Mouse (Mus musculus): ENCODE data around the gene 4930402H24Rik. TPM values are rescaled to one million over a fixed set of nuclear protein-coding genes. Genes with fewer than 3 reads are reported as not detected.
A peak's percentile ranks its signal among the peaks of the same experiment; 100 is the strongest.

4930402H24Rik gene
- total RNA-seq, 1 experiment from 2014 or later = 16.4 TPM

DNA sequence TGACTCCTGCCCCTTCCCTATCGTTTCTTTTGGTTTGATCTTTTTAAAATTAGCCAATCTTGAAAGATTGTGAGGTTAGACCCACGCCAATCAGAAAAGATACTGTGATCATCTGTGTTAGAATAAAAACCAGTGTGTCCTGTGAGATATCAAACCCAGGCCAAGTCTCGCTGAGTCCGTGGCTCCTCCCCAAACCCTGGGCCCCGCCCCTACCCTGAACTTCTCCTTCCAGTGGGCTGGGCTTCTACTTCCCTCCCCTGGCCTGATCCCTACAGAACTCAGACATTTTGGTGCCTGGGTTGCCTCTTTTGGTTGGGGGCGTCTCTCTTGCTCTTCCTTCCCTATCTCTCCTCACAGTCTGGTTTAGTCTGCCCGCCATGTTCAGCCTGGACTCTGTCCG is 155.8 kb downstream of the 4930402H24Rik start:
- peak; percentile 93 for ATAC-seq (replicated peaks; ENCODE audit: low read depth, poor library complexity, severe bottlenecking)

DNA sequence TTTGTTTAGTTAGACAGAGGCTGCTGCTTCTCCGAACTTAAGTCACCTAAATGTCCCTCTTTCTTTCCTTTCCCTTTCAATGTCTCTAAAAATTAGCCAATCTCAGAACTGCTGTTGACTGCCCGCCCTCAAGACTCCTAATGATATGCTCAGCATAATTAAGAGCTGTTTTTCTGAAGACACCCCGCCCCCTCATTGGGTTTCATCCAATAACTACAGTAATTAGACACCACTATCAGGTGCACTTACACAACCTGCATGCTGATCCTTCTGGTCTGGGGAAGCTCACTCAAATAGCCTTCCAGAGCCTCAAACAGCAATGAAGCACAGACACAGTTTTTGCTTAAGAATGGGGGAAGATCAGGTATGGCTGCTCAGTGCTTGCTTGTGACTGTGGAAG is 156.5 kb downstream of the 4930402H24Rik start:
- no peak for ATAC-seq (replicated peaks; ENCODE audit: low read depth, poor library complexity, severe bottlenecking)

DNA sequence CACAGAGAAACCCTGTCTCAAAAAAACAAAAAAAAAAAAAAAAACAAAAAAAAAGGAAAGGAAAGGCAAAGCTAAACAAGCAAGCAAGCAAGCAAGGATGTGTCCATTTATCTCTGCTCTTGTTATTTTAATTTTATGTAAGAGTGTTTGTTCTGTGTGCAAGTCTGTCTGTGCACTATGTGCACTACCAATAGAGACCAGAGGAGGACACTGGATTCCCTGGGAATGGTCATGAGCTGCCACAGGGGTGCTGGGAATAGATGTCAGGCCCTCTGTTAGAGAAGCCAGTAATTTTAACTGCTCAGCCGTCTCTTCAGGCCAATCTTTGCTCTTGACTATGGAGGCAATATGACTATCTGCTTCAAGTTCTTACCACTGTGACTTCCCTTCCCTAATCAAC is 162.6 kb downstream of the 4930402H24Rik start:
- no peak for ATAC-seq (replicated peaks; ENCODE audit: low read depth, poor library complexity, severe bottlenecking)

DNA sequence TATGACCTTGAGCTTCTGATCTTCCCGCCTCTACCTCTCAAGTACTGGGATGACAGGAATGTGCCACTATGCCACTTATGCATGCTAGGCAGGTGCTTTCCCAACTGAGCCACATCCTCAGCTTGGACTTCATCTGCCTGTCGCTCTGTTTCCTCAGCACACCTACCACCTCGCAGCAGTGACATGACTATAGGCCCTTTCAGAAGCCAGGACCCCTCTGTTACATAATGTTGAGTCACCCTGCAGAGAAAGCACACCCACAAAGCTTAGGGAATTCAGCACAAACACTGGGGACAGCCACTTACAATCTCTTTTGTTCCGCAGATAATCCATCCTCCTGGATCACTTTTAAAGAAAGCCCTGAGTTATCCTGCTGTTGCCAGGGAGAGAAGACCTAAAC is 166.1 kb downstream of the 4930402H24Rik start:
- ATAC-seq (replicated peaks; ENCODE audit: low read depth, poor library complexity, severe bottlenecking) = no peak

DNA sequence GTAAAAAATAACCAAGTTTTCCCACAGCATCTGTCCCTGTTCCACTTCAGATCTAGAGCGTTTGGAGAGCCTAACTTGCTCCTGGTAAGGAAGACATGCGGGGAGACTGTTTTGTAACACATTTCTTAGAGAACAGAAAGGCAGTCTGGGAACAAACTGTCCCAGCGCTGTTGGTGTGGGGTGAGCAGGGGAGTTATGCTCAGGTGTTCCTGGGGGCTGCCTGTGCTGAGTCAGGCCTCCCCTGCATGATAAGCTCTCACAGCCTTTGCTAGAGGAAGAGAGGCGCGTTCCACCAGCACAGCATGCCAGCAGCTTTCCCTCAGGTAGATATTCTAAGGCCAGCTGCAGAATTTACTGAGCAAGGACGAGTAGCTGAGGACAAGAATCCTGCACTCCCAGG is 168.2 kb downstream of the 4930402H24Rik start:
- ATAC-seq (replicated peaks; ENCODE audit: low read depth, poor library complexity, severe bottlenecking) = no peak

DNA sequence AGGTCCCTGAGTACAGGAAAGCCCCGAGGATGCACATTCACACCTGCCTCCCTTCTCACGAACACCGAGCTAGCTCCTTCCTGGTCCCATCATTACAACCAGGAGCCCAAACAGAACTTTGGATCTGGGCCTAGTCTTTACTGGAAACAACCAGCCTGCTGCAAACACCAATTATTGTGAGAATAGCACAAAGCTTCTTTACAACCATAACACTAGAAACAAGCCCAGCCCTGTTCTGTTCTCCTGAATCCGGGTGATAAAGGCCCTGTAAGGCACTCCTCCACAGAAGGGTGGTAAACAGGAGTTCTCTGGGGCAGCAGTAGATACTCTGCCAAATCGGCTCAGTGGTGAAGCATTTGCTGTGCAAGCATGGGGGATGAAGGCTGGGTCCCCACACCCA is 170.9 kb downstream of the 4930402H24Rik start:
- no peak for ATAC-seq (replicated peaks; ENCODE audit: low read depth, poor library complexity, severe bottlenecking)

DNA sequence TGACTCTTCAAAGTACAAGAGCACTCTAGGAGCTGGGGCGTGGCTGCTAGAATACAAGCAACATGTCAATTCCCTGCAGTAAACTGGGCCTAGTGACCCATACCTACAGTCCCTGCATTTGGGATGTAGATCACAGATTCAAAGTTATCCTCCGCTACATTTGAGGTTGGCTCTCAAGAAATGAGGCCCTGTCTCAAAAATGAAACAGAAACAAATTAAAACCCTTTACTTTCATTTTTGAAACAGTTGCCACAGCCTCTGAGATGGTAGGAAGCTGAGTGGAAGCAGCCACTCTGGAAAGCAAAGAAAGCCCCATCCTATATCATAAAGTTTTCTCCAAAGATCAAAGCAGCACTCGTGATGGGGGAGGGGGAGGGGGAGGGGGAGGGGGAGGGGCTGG is 172.8 kb downstream of the 4930402H24Rik start:
- ATAC-seq (replicated peaks; ENCODE audit: low read depth, poor library complexity, severe bottlenecking) = no peak

DNA sequence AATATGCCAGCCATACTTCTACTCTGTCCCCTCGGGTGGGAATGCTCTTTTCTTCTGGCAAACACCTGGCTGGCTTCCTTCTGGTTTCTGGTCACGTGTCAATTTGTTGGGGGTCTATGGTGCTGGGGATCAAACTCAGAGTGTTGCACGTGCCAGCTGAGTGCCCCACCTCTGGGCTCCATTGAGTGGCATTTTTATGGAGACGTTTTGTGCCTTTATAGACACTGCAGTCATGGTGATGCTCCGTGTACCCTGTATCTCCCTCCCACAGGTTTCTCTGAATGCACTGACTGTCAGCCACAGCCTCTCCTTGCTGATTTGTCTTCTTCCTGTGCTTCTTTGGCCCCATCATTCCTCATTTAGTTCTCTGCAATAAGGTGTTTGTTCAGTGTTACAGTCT is 174.4 kb downstream of the 4930402H24Rik start:
- ATAC-seq (replicated peaks; ENCODE audit: low read depth, poor library complexity, severe bottlenecking) = no peak

DNA sequence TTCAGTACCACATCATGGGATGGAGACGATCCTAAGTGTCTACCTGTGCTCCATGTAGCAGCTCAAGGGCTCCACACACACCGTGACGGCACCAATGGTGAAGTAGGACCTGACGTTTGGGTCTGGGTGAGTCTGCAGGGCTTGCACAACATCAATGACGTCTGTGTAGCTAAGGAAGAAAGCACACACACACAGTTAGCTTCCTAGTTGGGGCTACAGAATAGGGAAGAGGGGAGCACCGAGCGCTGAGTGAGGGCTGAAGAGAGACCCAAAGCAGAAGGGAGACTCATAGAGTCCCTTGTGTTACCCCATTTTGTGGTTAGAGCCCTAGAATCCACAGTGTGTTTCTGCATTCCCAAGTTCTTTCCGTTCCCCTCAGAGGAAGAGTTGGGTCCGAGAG is 175.5 kb downstream of the 4930402H24Rik start:
- peak; percentile 67 for ATAC-seq (replicated peaks; ENCODE audit: low read depth, poor library complexity, severe bottlenecking)

DNA sequence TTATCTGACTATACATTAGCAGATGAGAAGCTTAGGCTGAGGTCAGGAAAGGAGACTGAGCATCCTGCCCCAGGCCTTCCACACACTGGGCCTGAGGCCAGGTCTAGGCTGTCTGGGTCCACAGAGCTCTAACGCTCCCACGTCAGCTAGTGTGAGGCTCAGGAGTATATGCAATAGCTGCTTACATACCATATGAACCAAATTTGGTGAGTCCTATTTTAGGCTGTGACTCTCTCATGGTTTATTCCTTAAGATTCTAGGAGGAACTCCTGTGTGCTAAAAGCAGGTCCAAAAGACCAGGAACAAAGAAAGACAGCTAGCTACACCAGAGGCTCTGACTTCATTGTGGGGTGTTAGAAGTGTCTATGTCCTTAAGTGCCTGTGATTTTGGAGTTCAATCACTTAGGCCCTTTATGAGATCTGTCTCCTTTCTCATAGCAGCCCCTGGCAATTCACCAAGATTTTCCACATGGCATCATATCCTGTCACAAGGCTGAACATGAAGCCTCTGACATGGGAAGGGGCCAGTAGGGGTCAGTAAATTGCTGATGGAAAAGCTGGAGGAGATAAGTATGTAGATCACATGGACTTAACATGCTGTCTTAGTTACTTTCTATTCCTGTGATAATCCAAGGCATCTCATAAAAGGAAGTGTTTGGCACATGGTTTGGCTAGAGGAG is 177.2 kb downstream of the 4930402H24Rik start:
- ATAC-seq (replicated peaks; ENCODE audit: low read depth, poor library complexity, severe bottlenecking) = no peak

DNA sequence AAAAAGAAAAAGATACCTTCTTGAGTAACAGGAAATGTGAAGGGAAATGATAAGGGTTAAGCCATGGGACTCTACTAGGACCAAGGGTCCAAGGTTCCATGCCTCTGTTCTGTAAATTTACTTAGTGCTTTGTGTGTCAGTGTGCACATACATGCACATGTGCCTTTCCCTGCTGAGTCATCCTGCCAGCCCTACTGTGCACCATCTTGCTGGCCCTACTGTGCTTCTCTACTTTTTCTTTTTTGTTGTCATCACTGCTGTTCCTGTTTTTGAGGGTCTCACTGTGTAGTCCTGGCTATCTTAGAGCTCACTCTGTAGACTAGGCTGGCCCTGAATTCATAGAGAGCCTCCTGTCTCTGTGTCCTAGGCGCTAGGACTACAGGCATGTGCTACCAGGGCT is 178.5 kb downstream of the 4930402H24Rik start:
- no peak for ATAC-seq (replicated peaks; ENCODE audit: low read depth, poor library complexity, severe bottlenecking)

DNA sequence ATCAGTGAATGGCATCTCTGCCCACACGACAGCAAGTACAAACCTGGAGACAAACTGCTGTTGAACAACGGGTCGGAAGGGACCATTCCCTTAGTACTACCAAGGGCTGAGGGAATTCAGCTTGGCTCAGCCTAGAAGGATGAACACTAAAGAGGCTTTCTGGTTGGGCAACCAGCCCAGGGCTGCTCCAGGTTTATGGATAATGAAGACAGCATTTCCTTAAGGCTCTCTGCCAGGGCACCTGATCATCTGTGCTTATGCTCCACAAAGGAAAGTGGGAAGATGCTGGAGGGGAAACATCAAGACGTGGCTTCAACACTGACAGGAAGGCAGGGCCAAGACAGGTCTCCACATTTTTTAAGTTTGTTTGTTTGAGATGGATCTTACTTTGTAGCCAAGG is 181.8 kb downstream of the 4930402H24Rik start:
- no peak for ATAC-seq (replicated peaks; ENCODE audit: low read depth, poor library complexity, severe bottlenecking)

DNA sequence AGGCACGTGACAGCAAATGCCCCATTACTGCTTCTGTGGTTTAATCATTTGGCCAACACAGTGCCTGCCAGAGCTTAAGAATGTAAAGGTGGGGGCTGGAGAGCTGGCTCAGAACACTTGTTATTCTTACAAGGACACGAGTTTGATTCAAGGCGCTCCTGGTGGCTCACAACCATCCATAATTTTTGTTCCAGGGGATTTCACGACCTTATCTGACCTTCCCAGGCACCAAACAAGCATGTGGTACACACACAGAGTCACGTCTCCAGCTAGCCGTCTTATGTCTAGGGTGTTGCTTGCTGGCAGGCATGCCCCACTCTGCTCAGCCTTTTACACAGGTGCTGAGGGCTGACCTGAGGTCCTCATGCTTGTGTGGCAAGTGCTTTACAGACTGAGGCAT is 188.3 kb downstream of the 4930402H24Rik start:
- no peak for ATAC-seq (replicated peaks; ENCODE audit: low read depth, poor library complexity, severe bottlenecking)

DNA sequence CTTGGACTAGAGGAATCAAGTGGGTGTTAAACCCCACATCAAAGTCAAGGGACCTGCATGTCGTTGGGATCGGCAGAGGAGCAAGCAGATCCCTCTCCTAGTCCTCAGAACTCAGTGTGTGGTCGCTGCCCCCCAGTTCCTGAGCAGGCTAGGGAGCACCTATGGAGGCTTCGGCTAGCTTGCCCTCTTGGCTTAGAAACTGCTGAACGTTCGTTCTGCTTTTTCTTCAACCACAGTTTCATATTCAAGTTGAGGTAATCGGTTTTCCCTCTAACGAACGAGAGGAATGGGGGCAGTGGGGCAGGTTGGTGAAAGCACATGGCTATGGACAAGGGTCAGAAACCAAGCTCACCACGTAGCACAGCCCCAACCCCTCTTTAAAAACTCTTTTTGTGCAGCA is 199.1 kb downstream of the 4930402H24Rik start:
- peak; percentile 46 for ATAC-seq (replicated peaks; ENCODE audit: low read depth, poor library complexity, severe bottlenecking)

DNA sequence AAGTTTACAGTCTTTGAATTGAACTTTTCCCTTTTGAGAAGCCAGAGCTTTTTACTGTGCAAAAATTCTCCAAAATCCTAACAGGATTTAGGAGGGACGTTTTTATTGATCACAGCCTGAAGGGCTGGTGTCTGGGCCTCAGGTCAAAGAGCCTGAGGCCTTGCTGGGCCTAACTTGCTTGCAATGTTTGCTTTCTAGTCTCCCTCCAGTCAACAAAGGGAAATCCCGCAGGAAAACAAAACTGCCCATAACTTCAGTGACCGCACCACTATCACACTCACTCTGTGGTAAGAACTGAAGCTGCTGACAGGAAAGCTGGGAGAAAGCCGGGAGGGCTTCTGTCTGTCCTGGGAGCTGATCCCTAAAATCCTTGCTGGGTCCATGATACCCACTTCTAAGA is 199.6 kb downstream of the 4930402H24Rik start:
- ATAC-seq (replicated peaks; ENCODE audit: low read depth, poor library complexity, severe bottlenecking) = no peak

DNA sequence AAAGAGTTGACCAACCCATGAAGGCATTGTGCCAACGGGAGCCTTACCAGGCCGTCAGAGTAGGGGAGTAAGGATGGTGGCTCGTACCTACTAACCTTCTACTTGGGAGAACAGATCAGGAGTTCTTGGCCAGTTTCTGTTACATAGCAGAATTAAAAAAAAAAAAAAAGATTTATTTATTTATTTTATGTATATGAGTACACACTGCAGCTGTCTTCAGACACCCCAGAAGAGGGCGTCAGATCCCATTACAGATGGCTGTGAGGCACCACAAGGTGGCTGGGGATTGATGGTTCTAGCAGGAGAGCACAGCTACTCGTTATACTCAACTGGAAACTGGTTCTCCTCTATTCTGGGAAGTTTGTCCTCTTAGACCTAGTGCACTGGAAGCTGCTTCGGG is 201.0 kb downstream of the 4930402H24Rik start:
- no peak for ATAC-seq (replicated peaks; ENCODE audit: low read depth, poor library complexity, severe bottlenecking)

DNA sequence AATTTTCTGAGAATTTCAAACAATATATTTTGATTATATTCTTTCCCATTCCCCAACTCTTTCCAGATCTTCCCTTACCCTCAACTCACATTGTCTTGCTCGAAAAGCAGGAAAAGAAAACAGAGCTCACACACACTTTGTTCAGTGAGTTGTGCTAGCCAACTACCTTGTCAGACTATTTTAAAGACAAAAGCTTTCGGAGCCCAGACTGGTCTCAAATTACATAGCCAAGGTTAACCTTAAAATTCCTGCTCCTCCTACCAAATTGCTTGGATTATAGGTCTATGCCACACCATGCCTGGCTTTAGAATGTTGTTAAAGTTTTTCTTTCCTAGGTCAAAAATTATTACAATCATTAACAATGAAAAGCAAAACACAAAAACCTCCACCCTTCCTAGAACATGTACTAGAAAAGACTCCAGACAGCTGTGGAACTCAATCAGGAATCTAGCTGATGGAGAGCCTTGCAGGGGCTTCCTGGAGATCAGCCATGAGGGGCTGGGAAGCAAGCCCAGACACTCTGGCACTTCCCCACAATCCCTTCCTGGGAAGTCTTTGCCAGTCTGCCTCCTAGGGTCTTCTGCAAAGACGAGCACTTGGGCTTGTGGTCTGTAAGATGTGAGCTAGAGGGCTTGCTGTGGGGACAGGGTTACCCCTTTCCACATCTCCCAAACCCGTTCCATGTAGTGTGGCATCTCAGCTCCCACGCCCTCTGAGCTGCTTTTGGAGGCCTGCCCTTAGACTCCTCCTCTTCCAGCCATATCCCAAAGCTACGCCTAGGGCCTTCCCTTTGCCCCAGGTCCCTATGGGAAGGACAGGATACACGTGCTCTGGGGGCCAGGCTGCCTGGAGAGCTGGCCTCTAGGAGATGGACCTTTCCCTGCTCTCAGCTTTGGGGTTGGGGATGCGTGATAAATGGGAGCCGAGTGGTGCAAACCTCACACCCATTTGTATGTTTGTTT is 201.9 kb downstream of the 4930402H24Rik start:
- no peak for ATAC-seq (replicated peaks; ENCODE audit: low read depth, poor library complexity, severe bottlenecking)

DNA sequence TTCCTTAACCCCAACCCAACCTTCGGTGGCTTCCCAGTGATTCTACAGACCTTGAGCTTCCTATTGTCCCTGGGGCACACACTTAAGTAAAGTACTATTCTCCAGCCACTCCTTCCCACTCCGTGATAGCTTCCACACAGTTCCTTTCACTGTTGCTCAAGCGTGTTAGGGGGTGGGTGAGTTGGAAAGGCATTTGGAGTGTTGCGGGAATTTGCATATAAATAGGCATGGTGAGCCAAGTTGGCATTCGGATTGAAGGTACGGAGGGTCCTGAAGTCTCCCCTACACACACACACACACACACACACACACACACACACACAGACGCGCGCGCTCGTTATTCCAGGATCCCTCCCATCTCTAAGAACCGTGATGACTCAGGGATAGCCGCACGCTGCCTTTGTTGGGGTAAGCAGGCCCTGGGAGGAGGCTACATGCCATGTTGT is 208.4 kb downstream of the 4930402H24Rik start:
- no peak for ATAC-seq (replicated peaks; ENCODE audit: low read depth, poor library complexity, severe bottlenecking)

DNA sequence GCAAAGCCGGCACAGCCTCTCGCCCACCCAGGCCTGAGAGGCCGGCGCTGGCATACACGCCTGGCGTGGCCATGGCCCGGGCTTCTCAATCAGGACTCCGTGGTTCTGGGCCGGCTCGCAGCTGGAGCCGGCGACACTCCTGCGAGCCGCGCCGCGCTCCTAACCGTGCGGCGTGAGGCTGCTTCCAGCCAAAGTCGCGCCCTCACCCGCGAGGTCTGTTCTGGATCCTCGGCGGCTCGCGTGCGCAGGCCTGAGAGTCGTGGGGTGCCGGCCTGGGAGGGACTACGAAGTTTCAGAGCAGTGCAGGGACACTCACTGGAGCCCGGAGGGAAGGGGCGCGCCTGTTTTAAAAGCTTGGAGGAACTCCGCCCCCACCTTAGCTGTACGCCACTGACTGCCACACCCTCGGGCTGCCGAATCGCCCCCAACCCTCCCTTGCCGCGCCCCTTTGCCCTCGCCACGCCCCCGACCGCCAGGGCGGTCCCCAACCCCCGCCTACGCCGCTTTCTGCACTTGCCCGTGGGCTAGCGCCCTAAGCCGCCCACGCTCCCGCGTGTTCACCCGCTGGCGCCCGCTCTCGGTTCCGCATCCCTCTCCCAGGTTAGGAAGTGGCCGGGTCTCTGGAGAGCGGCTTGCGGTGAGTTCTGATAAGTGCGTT is 208.9 kb downstream of the 4930402H24Rik start, which contains the start of gene Slc4a11:
TSS of gene Slc4a11 (minus strand) at position 367 of the 658 bp plus-strand sequence.
- ATAC-seq (replicated peaks; ENCODE audit: low read depth, poor library complexity, severe bottlenecking) = peak; percentile 79

DNA sequence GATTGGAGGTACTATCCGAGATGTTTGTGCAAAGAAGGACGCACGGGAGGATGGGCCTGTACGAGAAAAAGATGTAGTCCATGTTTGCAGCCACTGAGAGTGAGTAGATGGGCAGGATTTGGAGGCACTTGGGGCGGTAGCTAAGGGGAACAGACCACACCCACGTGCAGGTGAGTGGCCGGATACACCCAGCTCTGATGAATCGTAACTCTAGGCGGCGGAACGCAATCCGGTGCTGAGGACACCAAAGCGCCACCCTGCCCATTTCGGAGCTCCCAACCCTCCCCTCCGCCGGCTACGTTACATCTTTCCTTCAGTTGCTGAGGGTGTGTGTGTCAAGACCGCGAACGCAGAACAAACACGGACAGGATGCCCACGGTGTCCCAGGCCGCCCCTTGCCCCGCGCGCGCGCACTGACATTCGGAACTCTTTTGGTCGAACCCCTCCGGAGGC is 209.5 kb downstream of the 4930402H24Rik start:
- ATAC-seq (replicated peaks; ENCODE audit: low read depth, poor library complexity, severe bottlenecking) = peak; percentile 17; the same call in 1 of the 2 replicates

DNA sequence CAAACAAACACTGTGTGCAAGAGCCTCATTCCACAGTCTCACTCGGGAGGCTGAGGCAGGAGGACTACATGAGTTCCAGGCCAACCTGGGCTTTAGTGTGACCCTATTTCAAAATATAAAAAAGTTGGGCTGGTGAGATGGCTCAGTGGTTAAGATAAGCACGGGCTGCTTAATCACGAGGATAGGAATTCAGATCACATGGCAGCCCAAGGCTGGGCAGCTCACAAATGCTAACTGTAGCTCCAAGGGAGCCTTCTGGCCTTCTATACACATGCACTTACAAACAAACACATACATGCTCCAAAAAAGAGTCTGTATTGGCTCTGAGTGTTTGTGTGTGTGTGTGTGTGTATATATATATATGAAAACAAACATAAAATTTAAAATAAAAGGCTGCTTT is 212.6 kb downstream of the 4930402H24Rik start:
- no peak for ATAC-seq (replicated peaks; ENCODE audit: low read depth, poor library complexity, severe bottlenecking)
